Mouse (Mus musculus) urinary bladder, postnatal 14 days (tissue): ENCODE measurements around the gene Dnajb2.

Source experiments
- DNase-seq: peaks from one replicate; pipeline ENCODE4 v3.0.0; 2021; ENCODE audit warnings: low spot score

The Dnajb2 gene

GRCm38 (mm10) chr1:75293331-75293701, 57.1 kb downstream of the Dnajb2 start:
- DNase-seq: no peak

GRCm38 (mm10) chr1:75294294-75294693, 58.1 kb downstream of the Dnajb2 start:
- DNase-seq: no peak
